Mouse (Mus musculus) embryonic fibroblast, embryonic 13.5 days (primary cell): ENCODE results near the gene Dpp6. TPM values are rescaled to one million over a fixed set of nuclear protein-coding genes. Genes with fewer than 3 reads are reported as not detected.

ENCODE experiments used
- H3K27ac ChIP-seq: 2 replicates; pipeline ENCODE4 v1.5.1; 2012; ENCODE audit warnings: low read length, control low read depth, inconsistent platforms; ENCODE audit not compliant: insufficient read depth
- H3K4me1 ChIP-seq: 2 replicates; pipeline ENCODE4 v1.6.1; 2011; ENCODE audit warnings: low read length; ENCODE audit not compliant: control insufficient read depth, insufficient read depth
- H3K4me3 ChIP-seq: 2 replicates; pipeline ENCODE4 v1.5.1; 2011; ENCODE audit warnings: mild to moderate bottlenecking, control low read depth, low read length; ENCODE audit not compliant: insufficient read depth
- CTCF ChIP-seq: IDR thresholded peaks from 2 replicates; pipeline ENCODE4 v1.5.1; 2011; ENCODE audit warnings: mild to moderate bottlenecking, control low read depth, low read length, moderate library complexity, borderline replicate concordance; ENCODE audit not compliant: insufficient read depth
- POLR2A ChIP-seq: IDR thresholded peaks from 2 replicates; pipeline ENCODE4 v1.6.1; 2011; ENCODE audit warnings: low read depth, mild to moderate bottlenecking, control low read depth, low read length, moderate library complexity
- polyA plus RNA-seq: library from polyadenylated mRNA; stranded (reverse); fragments of >200 nt; gene quantifications from 2 replicates; pipeline ENCODE4 v1.2.4, GENCODE M21; 2011; ENCODE audit warnings: low read depth; ENCODE audit not compliant: missing spikeins, insufficient read length

Gene Dpp6
- polyA plus RNA-seq, 1 experiment: 0.14 TPM

GRCm38 (mm10) chr5:27122479-27122878 is 305.5 kb downstream of the Dpp6 start:
- H3K27ac ChIP-seq: no peak overlapping the region
- H3K4me1 ChIP-seq: no peaks in the 10 kb centered on the region
- no peak overlapping the region for H3K4me3 ChIP-seq
- TF ChIP-seq CTCF (no peak), POLR2A (no peak)

DNA sequence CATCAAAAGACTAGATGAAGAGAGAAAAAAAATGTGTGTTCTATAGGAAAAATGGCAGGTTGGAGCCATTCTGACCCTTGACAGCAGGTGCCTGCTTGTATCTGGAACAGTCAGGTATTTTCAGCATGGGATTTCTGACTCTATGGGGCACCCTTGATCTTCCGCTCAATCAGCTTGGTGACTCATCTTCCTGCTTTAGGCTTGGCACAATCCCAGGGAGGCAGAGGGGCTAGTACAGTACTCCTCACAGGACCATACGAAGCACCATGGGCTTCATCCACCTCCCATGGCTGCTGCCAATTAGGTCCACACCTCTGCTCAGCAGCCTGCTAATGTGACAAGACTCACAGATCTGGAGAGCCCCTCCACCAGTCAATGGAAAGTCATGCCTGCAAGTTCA is 305.9 kb downstream of the Dpp6 start:
- no peak for TF ChIP-seq POLR2A
- no peak for TF ChIP-seq CTCF
- no peaks in the 10 kb centered on the region for H3K4me1 ChIP-seq
- no peak overlapping the region for H3K4me3 ChIP-seq
- H3K27ac ChIP-seq: no peak overlapping the region

GRCm38 (mm10) chr5:27126034-27126433 is 309.0 kb downstream of the Dpp6 start:
- no peak for TF ChIP-seq CTCF
- no peak for TF ChIP-seq POLR2A
- Histone ChIP-seq H3K4me3 (no peak overlapping the region), H3K27ac (no peak overlapping the region), H3K4me1 (no peaks in the 10 kb centered on the region)

- Histone ChIP-seq H3K27ac (no peak overlapping the region), H3K4me1 (no peaks in the 10 kb centered on the region), H3K4me3 (no peak overlapping the region)
- TF ChIP-seq POLR2A (no peak), CTCF (no peak)
Measured at GRCm38 (mm10) chr5:27133196-27133595, 316.2 kb downstream of the Dpp6 start.

GRCm38 (mm10) chr5:27134436-27135005 is 317.5 kb downstream of the Dpp6 start:
- Histone ChIP-seq H3K4me3 (no peak overlapping the region), H3K4me1 (no peaks in the 10 kb centered on the region), H3K27ac (no peak overlapping the region)
- no peak for TF ChIP-seq CTCF
- TF ChIP-seq POLR2A: no peak

GRCm38 (mm10) chr5:27147397-27147945 is 330.5 kb downstream of the Dpp6 start:
- H3K4me3 ChIP-seq: no peak overlapping the region

GRCm38 (mm10) chr5:27151017-27151416 is 334.0 kb downstream of the Dpp6 start:
- TF ChIP-seq POLR2A (no peak), CTCF (no peak)

More at GRCm38 (mm10) chr5:27147397-27147945, 330.5 kb downstream of the Dpp6 start:
- TF ChIP-seq POLR2A (no peak), CTCF (no peak)
- no peaks in the 10 kb centered on the region for H3K4me1 ChIP-seq
- no peak overlapping the region for H3K27ac ChIP-seq

DNA sequence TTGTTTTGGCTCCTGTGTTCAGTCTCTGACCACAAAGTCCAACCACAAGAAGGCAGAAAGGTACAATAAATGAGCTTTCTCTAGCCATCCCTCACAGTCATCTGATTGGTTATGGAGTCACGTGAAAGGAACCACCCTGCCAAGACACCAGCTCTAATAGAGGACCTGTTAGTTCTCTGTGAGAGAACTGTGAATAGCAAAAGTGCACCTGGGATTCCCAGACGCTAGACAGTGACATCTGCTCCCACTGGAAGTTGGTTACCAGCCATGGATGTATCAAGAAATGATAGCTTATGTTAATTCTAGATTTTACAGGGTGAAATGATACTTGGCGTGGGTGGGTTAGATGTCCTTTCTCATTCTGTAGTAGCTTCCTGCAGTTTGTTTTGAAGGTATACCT is 338.7 kb downstream of the Dpp6 start:
- Histone ChIP-seq H3K27ac (no peak overlapping the region), H3K4me1 (no peaks in the 10 kb centered on the region), H3K4me3 (no peak overlapping the region)
- no peak for TF ChIP-seq POLR2A
- no peak for TF ChIP-seq CTCF

More at GRCm38 (mm10) chr5:27151017-27151416, 334.0 kb downstream of the Dpp6 start:
- H3K4me3 ChIP-seq: no peak overlapping the region
- no peak overlapping the region for H3K27ac ChIP-seq
- H3K4me1 ChIP-seq: no peaks in the 10 kb centered on the region

GRCm38 (mm10) chr5:27156366-27156765 is 339.4 kb downstream of the Dpp6 start:
- Histone ChIP-seq H3K27ac (no peak overlapping the region), H3K4me3 (no peak overlapping the region), H3K4me1 (no peaks in the 10 kb centered on the region)
- TF ChIP-seq CTCF (no peak), POLR2A (no peak)

DNA sequence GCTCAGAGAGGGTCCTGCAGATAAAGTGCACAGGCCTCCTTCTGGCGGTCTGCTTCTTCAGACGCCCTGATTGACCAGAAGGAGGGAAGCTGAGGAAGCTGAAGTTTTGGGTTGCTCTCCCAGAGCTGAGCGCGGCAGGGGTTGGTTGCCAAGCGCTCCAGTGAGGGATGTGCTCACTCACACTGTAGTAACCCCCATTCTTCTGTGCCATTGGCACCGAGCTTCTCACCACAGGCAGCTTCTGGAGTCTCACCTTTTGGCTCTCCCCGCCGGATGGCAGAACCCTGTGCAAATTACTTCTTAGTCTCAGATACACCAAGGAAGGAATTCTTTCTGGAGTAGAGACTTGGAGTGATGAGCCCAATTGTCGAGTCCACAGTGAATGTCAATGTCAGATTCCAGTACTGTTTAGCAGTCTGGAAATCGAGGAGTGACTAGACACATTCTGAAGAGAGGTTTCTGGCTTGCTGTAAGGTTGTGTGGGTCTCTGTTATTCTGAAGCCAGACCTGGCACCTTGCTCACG is 344.2 kb downstream of the Dpp6 start:
- Histone ChIP-seq H3K27ac (no peak overlapping the region), H3K4me1 (no peaks in the 10 kb centered on the region), H3K4me3 (no peak overlapping the region)
- TF ChIP-seq CTCF (no peak), POLR2A (no peak)

- Histone ChIP-seq H3K4me1 (no peaks in the 10 kb centered on the region), H3K27ac (no peak overlapping the region), H3K4me3 (no peak overlapping the region)
- TF ChIP-seq CTCF (no peak), POLR2A (no peak)
Measured at GRCm38 (mm10) chr5:27168550-27168949, 351.5 kb downstream of the Dpp6 start.
